Mouse (Mus musculus): ENCODE data around the gene Syne3. TPM values are rescaled to one million over a fixed set of nuclear protein-coding genes. Genes with fewer than 3 reads are reported as not detected.

Syne3 gene
- polyA plus RNA-seq, 1 experiment: 11.6 TPM

DNA sequence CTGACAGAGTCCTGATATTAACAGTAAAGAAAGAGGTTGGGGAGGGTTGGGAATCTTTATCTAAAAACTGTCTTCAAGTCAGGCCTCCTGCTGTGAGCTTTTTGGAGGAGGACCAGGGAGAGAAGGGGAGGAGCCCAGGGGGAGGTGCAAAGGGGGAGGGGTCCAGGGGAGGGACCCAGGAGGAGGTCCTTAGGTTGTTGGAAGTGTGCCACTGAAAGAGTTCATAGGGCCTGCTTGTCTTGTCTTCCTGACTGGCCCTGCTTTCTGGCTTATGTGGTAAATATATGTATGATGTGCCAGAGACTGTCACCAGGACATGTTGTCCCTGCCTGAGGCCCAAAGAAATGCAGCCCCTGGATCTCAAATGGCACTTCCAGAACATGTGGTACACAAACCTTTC is 49.2 kb downstream of the Syne3 start:
- Histone ChIP-seq H3ac (ENCODE audit: control insufficient read depth, insufficient read length) (no peak overlapping the region), H3K79me2 (ENCODE audit: control insufficient read depth, insufficient read depth) (no peaks in the 10 kb centered on the region), H3K4me2 (ENCODE audit: low read depth) (no peak overlapping the region), H3K27me3 (ENCODE audit: control insufficient read depth, insufficient read depth, insufficient read length) (no peaks in the 10 kb centered on the region), H3K36me3 (ENCODE audit: control insufficient read depth, insufficient read depth) (peaks cover 16% of the 10 kb centered on the region), H3K4me3 (no peak overlapping the region)
- TF ChIP-seq MYOD1 (IDR thresholded peaks at IDR 0.05; ENCODE audit: control insufficient read depth in 1 of 3, insufficient read length in 2 of 3, low read depth in 2 of 3): no peak
- TF ChIP-seq TCF3 (IDR thresholded peaks at IDR 0.05; ENCODE audit: insufficient read length, low read depth): no peak
- TF ChIP-seq POLR2AphosphoS2 (IDR thresholded peaks at IDR 0.05; ENCODE audit: insufficient read length, low read depth): no peak
- TF ChIP-seq SRF (IDR thresholded peaks at IDR 0.05; ENCODE audit: control insufficient read depth, insufficient read length, low read depth): no peak
- no peak for TF ChIP-seq MYOG (IDR thresholded peaks at IDR 0.05; ENCODE audit: control insufficient read depth in 1 of 3, insufficient read depth in 1 of 3, insufficient read length in 2 of 3, low read depth in 2 of 3)
- no peak for TF ChIP-seq MAX (IDR thresholded peaks at IDR 0.05; ENCODE audit: low read depth)
- no peak for TF ChIP-seq USF1 (IDR thresholded peaks at IDR 0.05; ENCODE audit: low read depth)

GRCm38 (mm10) chr12:104959966-104960365 is 49.6 kb downstream of the Syne3 start:
- no peak overlapping the region for H3ac ChIP-seq (ENCODE audit: control insufficient read depth, insufficient read length)
- H3K36me3 ChIP-seq (ENCODE audit: control insufficient read depth, insufficient read depth): peaks cover 20% of the 10 kb centered on the region
- no peaks in the 10 kb centered on the region for H3K27me3 ChIP-seq (ENCODE audit: control insufficient read depth, insufficient read depth, insufficient read length)
- no peak overlapping the region for H3K4me2 ChIP-seq (ENCODE audit: low read depth)
- no peak overlapping the region for H3K4me3 ChIP-seq
- TF ChIP-seq POLR2A (IDR thresholded peaks at IDR 0.05; ENCODE audit: insufficient read length, low read depth) (no peak), SRF (IDR thresholded peaks at IDR 0.05; ENCODE audit: control insufficient read depth, insufficient read length, low read depth) (no peak), CEBPB (IDR thresholded peaks at IDR 0.05; ENCODE audit: insufficient read depth, poor library complexity, severe bottlenecking) (no peak), USF1 (IDR thresholded peaks at IDR 0.05; ENCODE audit: low read depth) (no peak), TCF12 (IDR thresholded peaks at IDR 0.05; ENCODE audit: insufficient read depth, poor library complexity, severe bottlenecking) (no peak), TCF3 (IDR thresholded peaks at IDR 0.05; ENCODE audit: insufficient read length, low read depth) (no peak)
- H3K79me2 ChIP-seq (ENCODE audit: control insufficient read depth, insufficient read depth): no peaks in the 10 kb centered on the region

DNA sequence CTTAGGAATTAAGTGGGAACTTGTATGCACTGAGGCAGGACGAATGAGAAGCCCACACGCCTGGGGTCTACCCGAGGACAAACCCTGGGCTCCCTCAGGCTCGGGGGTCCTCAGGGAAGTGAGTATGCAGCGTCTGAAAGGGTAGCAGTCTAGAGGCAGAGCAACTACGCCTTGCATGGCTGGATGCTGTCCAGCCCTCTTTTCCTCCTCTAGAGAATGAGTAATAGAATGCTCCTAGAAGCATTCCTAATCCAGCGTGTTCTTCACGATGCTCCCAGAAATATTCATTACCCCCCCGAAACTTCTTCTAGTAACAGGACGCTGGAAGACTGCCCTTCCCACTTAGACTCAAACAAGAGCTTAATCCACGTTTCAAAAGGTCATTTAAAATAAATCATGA is 51.3 kb downstream of the Syne3 start:
- Histone ChIP-seq H3K36me3 (ENCODE audit: control insufficient read depth, insufficient read depth) (peaks cover 23% of the 10 kb centered on the region), H3ac (ENCODE audit: control insufficient read depth, insufficient read length) (no peak overlapping the region), H3K4me3 (no peak overlapping the region), H3K79me2 (ENCODE audit: control insufficient read depth, insufficient read depth) (no peaks in the 10 kb centered on the region), H3K4me2 (ENCODE audit: low read depth) (no peak overlapping the region), H3K27me3 (ENCODE audit: control insufficient read depth, insufficient read depth, insufficient read length) (no peaks in the 10 kb centered on the region)
- TF ChIP-seq REST (IDR thresholded peaks at IDR 0.05; ENCODE audit: insufficient read depth, insufficient read length) (no peak), CEBPB (IDR thresholded peaks at IDR 0.05; ENCODE audit: insufficient read depth, poor library complexity, severe bottlenecking) (no peak), SRF (IDR thresholded peaks at IDR 0.05; ENCODE audit: control insufficient read depth, insufficient read length, low read depth) (no peak), USF1 (IDR thresholded peaks at IDR 0.05; ENCODE audit: low read depth) (no peak), MYOD1 (IDR thresholded peaks at IDR 0.05; ENCODE audit: control insufficient read depth in 1 of 3, insufficient read length in 2 of 3, low read depth in 2 of 3) (no peak), TCF3 (IDR thresholded peaks at IDR 0.05; ENCODE audit: insufficient read length, low read depth) (no peak), E2F4 (IDR thresholded peaks at IDR 0.05; ENCODE audit: insufficient read depth) (no peak), POLR2AphosphoS2 (IDR thresholded peaks at IDR 0.05; ENCODE audit: insufficient read length, low read depth) (no peak), MYOG (IDR thresholded peaks at IDR 0.05; ENCODE audit: control insufficient read depth in 1 of 3, insufficient read depth in 1 of 3, insufficient read length in 2 of 3, low read depth in 2 of 3) (no peak), MAX (IDR thresholded peaks at IDR 0.05; ENCODE audit: low read depth) (no peak), POLR2A (IDR thresholded peaks at IDR 0.05; ENCODE audit: insufficient read length, low read depth) (no peak), TCF12 (IDR thresholded peaks at IDR 0.05; ENCODE audit: insufficient read depth, poor library complexity, severe bottlenecking) (no peak)

DNA sequence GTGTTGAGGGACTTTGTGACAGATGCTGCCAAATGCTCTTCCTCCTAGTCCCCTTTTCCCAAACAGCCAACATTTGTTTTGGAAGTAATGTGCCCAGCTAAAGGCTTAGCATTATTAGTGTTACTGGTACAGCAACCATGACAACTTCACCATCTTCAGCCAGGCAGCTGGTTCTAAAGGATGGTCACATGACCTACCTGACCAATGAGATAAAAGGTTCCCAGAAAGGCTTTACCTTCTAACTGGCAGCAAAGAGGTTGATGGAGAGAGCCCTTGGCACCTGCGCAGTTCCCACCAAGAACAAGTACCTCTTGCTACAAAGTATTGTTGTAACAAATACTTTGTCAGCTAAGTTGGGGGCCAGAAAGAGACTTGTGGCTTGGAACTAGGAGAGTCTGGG is 52.4 kb downstream of the Syne3 start:
- no peaks in the 10 kb centered on the region for H3K27me3 ChIP-seq (ENCODE audit: control insufficient read depth, insufficient read depth, insufficient read length)
- no peak for TF ChIP-seq TCF12 (IDR thresholded peaks at IDR 0.05; ENCODE audit: insufficient read depth, poor library complexity, severe bottlenecking)
- peak; percentile 40 for TF ChIP-seq USF1 (IDR thresholded peaks at IDR 0.05; ENCODE audit: low read depth)
- TF ChIP-seq MYOD1 (IDR thresholded peaks at IDR 0.05; ENCODE audit: control insufficient read depth in 1 of 3, insufficient read length in 2 of 3, low read depth in 2 of 3): no peak
- peaks cover 26% of the 10 kb centered on the region for H3K36me3 ChIP-seq (ENCODE audit: control insufficient read depth, insufficient read depth)
- H3ac ChIP-seq (ENCODE audit: control insufficient read depth, insufficient read length): no peak overlapping the region
- no peaks in the 10 kb centered on the region for H3K79me2 ChIP-seq (ENCODE audit: control insufficient read depth, insufficient read depth)
- no peak overlapping the region for H3K4me2 ChIP-seq (ENCODE audit: low read depth)
- H3K4me3 ChIP-seq: no peak overlapping the region

- no peaks in the 10 kb centered on the region for H3K79me2 ChIP-seq (ENCODE audit: control insufficient read depth, insufficient read depth)
- no peak overlapping the region for H3K4me3 ChIP-seq
- no peak overlapping the region for H3K4me2 ChIP-seq (ENCODE audit: low read depth)
- no peak for TF ChIP-seq POLR2AphosphoS2 (IDR thresholded peaks at IDR 0.05; ENCODE audit: insufficient read length, low read depth)
- TF ChIP-seq MYOD1 (IDR thresholded peaks at IDR 0.05; ENCODE audit: control insufficient read depth in 1 of 3, insufficient read length in 2 of 3, low read depth in 2 of 3): no peak
- H3K36me3 ChIP-seq (ENCODE audit: control insufficient read depth, insufficient read depth): peaks cover 25% of the 10 kb centered on the region
- H3K27me3 ChIP-seq (ENCODE audit: control insufficient read depth, insufficient read depth, insufficient read length): no peaks in the 10 kb centered on the region
- no peak overlapping the region for H3ac ChIP-seq (ENCODE audit: control insufficient read depth, insufficient read length)
Observed at GRCm38 (mm10) chr12:104956406-104956805, 53.2 kb downstream of the Syne3 start.
